Mouse (Mus musculus) CH12F3 (cell line): Measurements from ENCODE around the gene Lrig1.

ENCODE experiments used
- in situ Hi-C: fragments of 300-500 bp; cut with MboI; formaldehyde crosslinking; loops from 2 replicates; pipeline ENCODE4 v1.14.3; 2020; ENCODE audit warnings: low sequenced_read_pairs

Lrig1 gene

GRCm38 (mm10) chr6:94652659-94653213 is 47.2 kb downstream of the Lrig1 start:
- in situ Hi-C loops = no loop called here

DNA sequence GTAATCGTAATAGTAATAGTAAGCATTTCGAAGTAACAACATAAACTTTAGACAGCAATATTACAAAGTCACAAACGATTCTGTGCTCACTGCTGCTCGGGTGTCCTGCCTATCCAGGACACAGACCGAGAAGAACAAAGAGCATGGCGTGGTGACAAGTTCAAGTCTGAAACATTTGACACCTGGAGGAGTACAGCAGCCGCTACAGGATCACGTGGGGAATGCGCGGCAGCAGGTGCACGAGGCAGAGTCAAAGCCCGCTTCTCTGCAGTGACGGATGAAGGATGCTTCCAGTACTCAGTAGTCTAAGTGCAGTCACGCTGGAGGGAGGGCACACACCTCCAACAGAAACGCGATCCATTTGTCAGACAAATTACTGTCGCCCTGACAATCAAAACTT is 48.4 kb downstream of the Lrig1 start:
- in situ Hi-C loops = no loop called here

DNA sequence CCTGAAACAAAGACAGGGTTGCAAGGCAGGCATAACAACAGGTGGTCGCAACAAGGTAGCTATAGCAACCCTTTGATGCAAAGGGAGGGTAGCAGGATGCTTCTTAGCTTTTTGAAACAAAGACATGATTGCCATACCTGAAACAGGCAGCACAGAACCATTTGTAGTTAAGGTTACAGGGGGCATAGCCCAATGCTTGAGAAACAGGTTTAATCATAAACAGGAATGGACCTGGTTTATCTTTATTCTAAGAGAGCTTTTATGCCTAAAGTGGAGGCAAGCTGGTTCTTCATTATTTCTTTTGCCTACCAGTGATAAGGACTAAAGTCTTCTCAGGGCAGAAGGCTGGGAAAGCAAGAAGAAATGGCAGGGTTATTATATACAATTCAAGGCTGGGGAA is 50.3 kb downstream of the Lrig1 start:
- in situ Hi-C loops = no loop called here

DNA sequence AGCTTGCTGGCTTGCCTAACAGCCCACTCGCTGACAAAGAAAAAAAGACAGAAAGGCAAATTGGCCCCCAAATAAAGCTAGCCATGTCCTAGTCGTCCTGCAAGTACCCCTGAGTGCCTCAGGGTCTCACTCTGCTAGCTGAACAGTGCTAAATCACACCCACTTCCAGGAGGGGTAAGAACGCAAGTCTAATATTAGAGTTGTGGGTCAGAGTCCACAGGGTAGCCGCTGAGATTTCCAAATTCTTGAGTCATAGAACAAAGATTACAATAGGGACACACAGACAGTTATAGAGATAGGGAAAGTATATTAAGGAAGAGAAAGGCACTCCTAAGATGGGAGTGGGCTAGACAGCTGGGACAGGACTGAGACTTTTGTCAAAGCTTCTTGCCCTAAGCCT is 51.5 kb downstream of the Lrig1 start:
- in situ Hi-C loops = no loop called here

DNA sequence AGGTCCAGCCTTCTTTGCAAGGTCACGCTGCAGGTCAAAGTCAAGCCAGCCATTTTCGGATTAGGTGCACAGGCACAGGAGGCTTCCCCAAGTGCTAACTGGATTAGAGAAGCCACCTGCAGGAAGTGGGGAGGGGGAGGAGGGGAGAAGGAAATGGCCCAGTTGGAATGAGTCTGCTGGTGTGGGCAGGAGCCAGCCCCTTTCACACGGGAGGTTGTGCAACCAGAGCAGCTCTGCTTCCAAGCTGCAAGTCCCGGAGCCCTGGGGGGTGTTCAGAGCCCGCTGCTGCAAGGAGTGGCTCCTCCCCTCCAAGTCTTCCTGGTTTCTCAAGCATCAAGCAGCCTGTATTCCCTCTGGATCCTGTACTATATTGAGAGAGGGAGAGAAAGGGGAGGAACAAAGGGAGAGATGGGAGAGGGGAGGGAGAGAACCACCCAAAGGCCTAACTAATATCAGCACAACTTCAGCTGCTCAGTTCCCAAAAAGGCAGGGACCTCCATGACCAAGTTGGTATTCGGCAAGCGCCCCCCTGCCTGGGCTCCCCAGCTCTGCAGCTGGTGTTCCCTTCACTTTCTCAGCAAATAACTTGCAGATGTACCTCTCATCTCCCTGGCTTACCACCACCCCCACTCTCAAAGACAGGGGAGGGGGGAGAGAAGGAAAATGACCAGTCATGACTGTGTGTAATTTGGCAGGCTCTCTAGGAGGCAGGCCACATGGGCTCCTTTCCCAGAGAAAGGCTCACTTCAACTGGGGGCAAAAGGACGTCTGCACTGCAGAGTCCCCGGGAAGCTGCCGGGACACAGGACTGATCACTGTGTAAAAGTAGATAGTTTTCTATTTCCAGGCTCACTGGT is 52.2 kb downstream of the Lrig1 start:
- in situ Hi-C loops = no loop called here

GRCm38 (mm10) chr6:94646902-94647301 is 53.1 kb downstream of the Lrig1 start:
- in situ Hi-C loops = no loop called here

GRCm38 (mm10) chr6:94646274-94646863 is 53.6 kb downstream of the Lrig1 start:
- in situ Hi-C loops = no loop called here

GRCm38 (mm10) chr6:94645723-94646122 is 54.2 kb downstream of the Lrig1 start:
- in situ Hi-C loops = no loop called here

GRCm38 (mm10) chr6:94644641-94645040 is 55.3 kb downstream of the Lrig1 start:
- in situ Hi-C loops = no loop called here

- in situ Hi-C loops = no loop called here
Observed at GRCm38 (mm10) chr6:94643989-94644388, 56.0 kb downstream of the Lrig1 start.

- in situ Hi-C loops = no loop called here
Observed at GRCm38 (mm10) chr6:94642048-94642447, 57.9 kb downstream of the Lrig1 start.

GRCm38 (mm10) chr6:94640297-94640696 is 59.7 kb downstream of the Lrig1 start:
- in situ Hi-C loops = no loop called here

DNA sequence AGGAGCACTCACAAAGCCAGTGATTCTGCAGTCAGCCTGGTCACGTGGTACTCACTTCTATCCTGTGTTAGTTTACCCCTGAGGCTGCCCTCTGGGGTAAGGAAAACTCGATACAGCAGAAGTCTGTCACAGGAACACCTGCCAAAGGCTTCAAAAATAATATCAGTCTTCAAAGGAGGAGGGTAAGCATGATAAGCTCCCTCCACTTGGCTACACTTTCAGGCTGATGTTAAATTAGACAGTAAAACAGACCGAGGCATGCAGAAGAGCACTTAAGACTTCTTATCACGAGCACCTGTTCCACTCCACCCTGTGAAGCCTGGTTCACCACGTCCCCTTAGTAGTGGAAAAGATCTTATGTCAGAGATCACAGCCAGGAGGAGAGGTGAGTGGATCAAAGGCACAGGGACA is 62.9 kb downstream of the Lrig1 start:
- in situ Hi-C loops = no loop called here

DNA sequence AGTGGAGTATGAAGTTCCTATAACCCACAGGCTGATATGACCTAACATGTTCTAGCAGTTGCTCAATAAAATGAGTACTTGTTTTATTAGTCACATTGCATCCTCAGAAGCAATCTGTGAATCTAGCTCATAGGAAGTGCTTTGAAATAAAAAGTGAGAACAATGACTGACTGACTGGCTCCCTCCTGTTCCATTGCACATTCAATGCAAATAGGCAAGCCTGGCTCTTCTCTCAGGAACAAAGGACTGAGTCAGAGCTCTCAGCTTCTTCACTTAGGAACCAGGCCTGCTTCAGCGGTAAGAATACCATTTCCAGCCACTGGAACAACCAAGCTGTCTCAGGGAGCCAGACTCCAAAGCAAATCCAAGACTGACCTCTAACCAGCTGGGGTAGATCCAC is 64.6 kb downstream of the Lrig1 start:
- in situ Hi-C loops = no loop called here

DNA sequence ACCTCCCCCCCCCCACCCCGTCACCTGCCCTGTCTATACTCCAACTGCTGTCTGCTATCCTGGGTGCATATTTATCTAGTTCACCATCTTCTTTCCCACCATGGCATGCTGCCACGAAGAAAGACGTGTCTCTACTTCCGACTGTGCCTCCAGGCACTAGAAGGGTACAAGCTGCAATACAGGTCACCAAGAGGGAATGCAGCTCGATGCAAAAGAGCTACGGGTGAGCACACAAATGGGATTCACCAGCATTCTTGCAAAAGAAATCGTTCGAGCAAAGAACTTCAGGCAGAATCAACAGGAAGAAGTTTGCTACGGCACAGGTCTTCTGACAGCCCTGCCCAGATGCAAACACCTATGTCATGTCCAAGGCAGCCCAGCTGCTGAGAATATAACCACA is 65.2 kb downstream of the Lrig1 start:
- in situ Hi-C loops = no loop called here

DNA sequence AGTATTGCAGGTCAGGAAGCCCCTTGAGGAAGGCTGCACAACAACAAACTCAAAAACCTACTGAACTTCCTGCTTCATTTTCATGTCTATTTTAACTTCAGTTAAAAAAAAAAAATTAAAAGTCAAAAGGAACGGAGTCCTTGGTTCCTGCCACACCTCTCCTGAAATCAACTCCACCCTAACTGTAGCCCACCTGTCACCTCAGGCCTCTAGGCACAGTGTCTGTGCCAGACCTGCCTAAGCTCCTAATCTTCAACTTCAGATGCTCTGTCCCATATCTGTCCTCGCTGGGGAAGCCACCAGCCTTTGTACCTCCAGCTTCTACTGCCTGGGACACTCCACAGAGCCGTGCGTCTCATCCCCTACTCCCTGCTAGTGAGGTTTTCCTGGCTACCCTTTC is 65.7 kb downstream of the Lrig1 start:
- in situ Hi-C loops = no loop called here

- in situ Hi-C loops = no loop called here
Observed at GRCm38 (mm10) chr6:94631779-94632082, 68.2 kb downstream of the Lrig1 start.

DNA sequence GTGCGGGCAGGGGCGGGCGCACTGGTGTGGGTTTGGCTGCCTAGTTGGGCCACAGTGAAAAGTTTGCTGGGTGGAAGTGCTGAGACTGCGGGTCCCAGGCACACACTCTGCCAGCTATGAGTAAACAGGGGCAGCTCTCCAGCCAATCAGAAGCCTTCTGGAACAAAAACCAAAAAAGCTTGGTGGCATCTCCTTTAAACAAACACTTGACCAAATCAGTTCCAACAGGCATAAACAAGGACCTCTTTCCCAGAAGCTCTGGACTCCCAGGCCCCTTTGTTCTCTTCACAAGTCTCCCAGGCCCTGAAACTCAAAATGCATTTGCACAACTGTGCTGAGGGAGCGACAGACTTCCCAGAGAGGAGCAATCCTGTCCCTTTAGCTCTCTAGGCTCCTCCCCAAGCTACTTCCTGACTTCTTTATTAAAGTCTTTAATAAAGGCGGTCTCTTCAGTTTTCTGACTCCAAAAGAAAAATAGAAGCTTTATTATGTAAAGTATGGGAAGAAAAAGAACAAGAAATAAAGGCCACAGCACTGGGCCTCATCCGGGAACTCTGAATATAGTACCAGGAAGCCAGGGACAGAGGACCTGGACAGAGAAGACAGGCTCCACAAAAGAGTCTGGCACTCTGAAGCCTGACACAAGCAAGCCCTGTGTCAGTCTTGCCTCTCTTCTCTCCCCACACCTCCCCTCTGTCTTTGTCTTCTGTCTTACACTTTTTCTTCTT is 68.7 kb downstream of the Lrig1 start:
- in situ Hi-C loops = no loop called here

GRCm38 (mm10) chr6:94628787-94629186 is 71.2 kb downstream of the Lrig1 start:
- in situ Hi-C loops = no loop called here

- in situ Hi-C loops = no loop called here
Observed at GRCm38 (mm10) chr6:94627714-94628595, 72.0 kb downstream of the Lrig1 start.

GRCm38 (mm10) chr6:94626807-94627206 is 73.2 kb downstream of the Lrig1 start:
- in situ Hi-C loops = no loop called here
